Mouse (Mus musculus): Measurements from ENCODE around the gene Axdnd1. TPM values are rescaled to one million over a fixed set of nuclear protein-coding genes. Genes with fewer than 3 reads are reported as not detected.

The Axdnd1 gene
- total RNA-seq (2023): 2.2 TPM

DNA sequence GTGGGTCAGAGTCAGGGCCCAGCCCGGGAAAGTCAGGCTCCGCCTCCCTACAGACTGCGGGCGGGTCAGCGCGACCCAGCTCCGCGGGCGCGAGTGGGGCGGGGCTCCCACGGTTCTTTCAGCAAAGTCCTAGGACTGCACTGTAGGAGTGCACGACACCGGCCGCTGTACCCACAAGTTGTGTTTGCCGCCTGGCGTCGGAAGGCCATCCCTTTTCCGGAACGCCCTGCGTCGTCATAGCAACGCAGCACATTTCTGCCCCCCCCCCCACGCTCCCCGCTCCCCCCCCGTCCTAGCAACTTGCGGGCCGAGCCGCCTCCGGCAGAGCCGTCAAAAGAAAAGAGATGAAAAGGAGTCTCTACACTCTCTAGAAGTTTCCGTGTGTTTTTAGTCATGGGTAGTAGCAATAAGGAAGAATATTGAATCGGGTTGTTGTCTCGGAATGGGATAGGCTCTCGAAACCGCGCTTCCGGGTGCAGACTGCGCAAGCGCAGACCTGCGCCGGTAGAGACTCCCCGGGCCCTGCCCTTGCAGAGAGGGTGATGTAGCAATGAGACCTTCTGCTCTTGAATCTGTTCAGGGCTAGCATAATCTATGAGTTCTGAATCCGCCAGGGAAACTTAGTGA lies at the start of gene Axdnd1:
TSS of gene Axdnd1 (minus strand) at position 489 of the 627 bp plus-strand sequence.

DNA sequence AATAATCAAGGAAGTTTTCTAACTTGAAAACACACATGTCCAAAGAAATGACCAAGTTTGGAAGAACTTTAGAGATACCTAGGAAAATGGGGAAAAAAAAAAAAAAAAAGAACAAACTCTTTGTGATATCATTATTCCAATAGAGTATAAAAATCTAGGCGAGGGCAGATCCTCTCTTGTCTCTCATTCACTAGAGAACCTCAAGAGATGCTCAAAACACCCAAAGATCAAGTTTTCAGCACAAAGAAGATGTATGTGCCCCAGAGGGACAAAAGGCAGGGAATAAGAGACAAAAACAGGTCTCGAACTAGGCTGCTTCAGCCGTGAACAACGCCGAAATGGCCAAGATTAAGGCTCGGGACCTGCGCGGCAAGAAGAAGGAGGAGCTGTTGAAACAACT lies 55.2 kb downstream of the Axdnd1 start, which contains the start of gene Gm2000:
TSS of gene Gm2000 (plus strand) at position 301 of the 400 bp plus-strand sequence.

DNA sequence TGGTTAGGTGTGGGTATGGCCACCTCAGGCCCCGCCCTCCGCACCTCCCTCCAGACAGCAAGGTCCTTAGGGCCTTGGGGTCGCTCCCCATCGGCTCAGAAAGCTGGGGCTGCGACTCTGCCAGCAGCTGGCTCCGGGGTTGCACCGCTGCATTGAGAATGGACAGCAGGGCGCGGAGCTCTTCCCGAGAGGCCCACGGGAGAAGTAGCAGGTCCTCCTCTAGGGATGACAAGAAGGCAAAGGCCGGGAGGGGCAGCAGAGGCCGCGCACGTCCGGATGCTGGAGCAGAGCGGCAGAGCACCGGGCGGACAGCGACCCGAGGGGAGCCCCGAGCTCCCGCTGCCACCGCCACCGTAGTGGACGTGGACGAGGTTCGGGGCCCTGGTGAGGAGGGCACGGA lies 110.3 kb downstream of the Axdnd1 start, which contains the start of gene Nphs2:
TSS of gene Nphs2 (plus strand) at position 98 of the 400 bp plus-strand sequence.

DNA sequence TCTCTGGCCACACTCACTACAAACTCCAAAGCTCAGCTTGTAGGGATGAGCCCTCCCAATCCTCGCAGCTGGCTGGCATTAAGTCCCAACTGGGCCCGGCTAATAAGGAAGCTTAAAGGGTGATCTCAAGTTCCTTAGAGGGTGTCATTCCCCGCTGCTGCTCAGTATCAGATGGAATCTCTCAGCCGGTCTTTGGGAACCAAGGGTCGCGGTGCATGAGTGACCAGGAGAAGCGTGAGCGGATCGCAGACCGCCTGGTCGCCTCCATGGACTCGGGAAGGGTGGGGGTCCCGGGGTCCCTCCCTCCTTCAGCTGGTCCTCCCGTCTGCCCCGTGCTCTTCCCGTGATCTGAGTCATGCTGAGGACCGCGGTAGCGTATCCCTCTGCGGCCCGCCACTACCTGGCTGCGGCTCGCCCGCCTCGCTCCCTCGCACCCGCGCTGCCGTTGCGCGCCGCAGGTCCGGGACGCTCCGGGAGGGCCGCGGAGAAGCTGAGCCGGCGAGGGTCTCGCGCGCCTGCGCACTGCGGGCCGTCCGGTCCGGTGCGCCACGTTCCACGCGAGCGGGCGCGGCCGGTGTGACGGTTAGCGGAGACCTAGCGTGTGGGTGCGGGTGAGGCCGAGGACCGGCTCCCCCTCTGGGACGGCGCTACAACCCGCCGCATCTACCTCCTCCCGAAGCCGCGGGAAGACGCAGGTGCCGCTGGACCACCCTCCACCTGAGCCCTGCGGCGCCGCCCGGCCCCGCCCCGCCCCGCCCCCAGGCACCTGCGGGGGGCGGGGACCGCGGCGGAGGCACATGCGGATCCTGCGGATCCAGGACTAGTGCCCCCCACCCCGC lies 117.8 kb downstream of the Axdnd1 start, which contains the start of gene Tdrd5:
TSS of gene Tdrd5 (minus strand) at position 754 of the 839 bp plus-strand sequence.

Other genes starting within 250 kb of the Axdnd1 start
- gene Fam163a, start 216.1 kb downstream of the Axdnd1 start, total RNA-seq (2023): not detected
- 0.27 TPM for gene Tdrd5, start 117.5 kb downstream of the Axdnd1 start, total RNA-seq (2023)
- gene Nphs2, start 110.4 kb downstream of the Axdnd1 start, total RNA-seq (2023): not detected
- gene Gm2000, start 55.1 kb downstream of the Axdnd1 start, total RNA-seq (2023): 1,525 TPM
- 23.6 TPM for gene Soat1, start 53.2 kb upstream of the Axdnd1 start, total RNA-seq (2023)
- gene Gm10031, start 102.9 kb upstream of the Axdnd1 start, total RNA-seq (2023): 35.0 TPM
- 56.5 TPM for gene Abl2, start 137.6 kb upstream of the Axdnd1 start, total RNA-seq (2023)

All from CD4-positive naive resting alpha-beta T cell, adult 57 days (primary cell).